Mouse (Mus musculus) kidney, adult 2 months (tissue): Measurements from ENCODE around the gene Ccdc24.

Source experiments
- CTCF ChIP-seq: fragments of 200-500 bp; conservative IDR thresholded peaks from 2 replicates; pipeline ENCODE4 v1.5.1; 2011; ENCODE audit warnings: low read depth, mild to moderate bottlenecking, control low read depth, low read length, moderate library complexity, mixed read lengths; ENCODE audit not compliant: insufficient read depth, insufficient read length
- POLR2A ChIP-seq: fragments of 200-500 bp; IDR thresholded peaks from one replicate; pipeline ENCODE4 v1.6.1; 2011; ENCODE audit warnings: low read depth, low read length, control low read depth

- TF ChIP-seq CTCF (no peak), POLR2A (no peak)
Measured at GRCm38 (mm10) chr4:117855146-117855545, 17.2 kb downstream of the Ccdc24 start.
